Mouse (Mus musculus) T-cell, adult 66 days (primary cell): ENCODE data around the gene Tmem91. TPM values are rescaled to one million over a fixed set of nuclear protein-coding genes. Genes with fewer than 3 reads are reported as not detected.

Source experiments
- total RNA-seq, 2 experiments: library from RNA; stranded (reverse); gene quantifications; 3 replicates in 1 of 2; 4 replicates in 1 of 2; pipeline ENCODE4 v1.2.4; 2023

Gene Tmem91
- under 1 TPM in 1 of 2 experiments, not detected in 1; 0.35 TPM for total RNA-seq

DNA sequence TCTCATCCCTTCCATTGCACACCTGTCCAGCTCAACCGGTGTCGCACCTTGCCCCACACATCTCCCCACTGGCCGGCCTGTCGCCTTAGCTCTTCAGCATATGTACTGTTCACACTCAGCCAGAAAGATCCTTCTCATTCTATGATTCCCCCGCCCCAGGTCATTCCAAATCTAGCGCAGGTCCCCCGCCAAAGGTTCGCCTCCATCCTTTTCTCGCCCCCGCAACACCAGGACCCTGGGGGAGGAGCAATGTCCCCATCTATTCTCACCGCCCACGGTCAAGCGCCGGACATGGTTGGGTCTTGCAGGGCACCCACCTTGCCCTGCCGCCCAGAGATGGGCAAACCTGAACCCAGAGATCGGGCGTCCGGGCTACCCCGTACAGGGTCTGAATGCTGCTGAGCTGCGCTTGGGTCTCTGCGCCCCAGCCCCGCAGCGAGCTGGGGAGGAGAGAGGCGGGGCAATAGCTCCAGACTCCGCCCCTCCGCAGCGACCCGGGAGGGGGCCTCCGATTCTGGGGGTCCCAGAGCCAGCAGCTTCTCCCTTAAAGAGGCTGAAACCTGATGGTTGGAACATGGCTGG is at the start of gene Tmem91:
Tmem91 (minus strand) TSS at position 448 of the 582 bp plus-strand sequence.

DNA sequence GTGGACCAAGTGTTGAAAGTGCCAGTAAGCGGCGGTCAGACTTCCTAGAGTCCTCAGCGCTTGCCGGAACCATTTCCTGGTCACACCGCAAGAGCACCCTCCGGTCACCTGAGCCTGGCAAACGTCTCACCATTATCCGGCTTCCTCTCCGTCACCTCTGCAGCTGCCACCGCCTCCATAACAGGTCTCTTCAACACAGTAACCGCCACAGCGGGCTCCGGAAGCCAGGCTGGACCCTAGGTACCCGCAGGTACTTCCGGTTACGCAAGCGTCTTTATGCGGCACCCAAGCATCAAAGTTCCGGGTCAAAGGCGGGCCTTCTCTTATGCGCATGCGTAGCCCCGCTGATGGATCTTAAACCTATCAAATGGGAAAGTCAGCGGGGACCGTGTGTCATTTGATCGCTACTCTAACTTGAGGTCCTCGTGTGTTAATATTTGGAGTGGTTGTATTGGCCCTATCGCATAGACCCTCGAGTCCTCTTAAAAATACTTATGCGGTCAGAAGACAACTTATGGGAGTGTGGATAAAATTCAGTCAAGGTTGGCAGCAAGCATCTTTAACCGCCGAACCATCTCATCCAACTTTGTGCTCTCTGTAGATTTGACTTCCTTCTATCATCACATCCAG is 43.9 kb upstream of the Tmem91 start, which contains the start of gene Ccdc97:
Ccdc97 (minus strand) TSS at position 301 of the 630 bp plus-strand sequence.

GRCm38 (mm10) chr7:25686680-25687531 is 11.9 kb upstream of the Tmem91 start, which contains the start of gene Tgfb1:
Tgfb1 (plus strand) TSS chr7:25687002.

DNA sequence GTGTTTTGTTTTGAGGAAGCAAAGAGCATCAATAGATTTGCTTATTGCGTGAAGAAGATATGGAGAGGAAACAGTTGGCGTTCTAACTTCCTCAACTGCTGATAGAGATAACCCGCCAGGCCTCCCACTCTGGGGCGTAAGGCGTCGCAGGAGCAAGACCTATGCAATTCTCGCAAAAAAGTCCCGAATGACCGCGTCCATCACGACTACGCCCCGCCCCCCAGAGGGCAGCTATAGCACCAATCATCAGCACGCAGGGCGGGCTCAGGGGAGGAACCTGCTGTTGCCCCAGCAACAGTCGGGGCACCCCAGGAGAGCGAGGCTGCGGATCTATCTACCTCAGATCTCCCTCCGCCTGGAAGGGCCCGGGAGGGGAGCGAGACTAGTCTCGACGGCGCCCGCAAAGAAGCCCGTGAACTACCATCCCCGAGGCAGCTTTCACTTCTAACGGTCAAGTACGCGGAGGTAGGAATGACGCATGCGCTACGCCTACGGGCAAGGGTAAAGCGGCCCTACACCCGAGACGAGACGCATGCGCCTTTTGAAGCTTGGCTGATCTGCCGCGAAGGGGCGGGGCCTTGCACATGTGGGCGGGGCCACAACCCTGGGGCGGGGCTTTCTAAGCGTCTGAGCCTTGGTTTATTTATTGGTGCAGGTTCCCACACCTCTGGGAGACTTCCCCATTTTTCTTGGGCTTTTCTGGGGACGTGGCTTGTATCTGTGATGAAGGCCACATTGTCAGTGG is 5.7 kb upstream of the Tmem91 start, which contains the start of gene B9d2:
B9d2 (plus strand) TSS at position 267 of the 745 bp plus-strand sequence.

DNA sequence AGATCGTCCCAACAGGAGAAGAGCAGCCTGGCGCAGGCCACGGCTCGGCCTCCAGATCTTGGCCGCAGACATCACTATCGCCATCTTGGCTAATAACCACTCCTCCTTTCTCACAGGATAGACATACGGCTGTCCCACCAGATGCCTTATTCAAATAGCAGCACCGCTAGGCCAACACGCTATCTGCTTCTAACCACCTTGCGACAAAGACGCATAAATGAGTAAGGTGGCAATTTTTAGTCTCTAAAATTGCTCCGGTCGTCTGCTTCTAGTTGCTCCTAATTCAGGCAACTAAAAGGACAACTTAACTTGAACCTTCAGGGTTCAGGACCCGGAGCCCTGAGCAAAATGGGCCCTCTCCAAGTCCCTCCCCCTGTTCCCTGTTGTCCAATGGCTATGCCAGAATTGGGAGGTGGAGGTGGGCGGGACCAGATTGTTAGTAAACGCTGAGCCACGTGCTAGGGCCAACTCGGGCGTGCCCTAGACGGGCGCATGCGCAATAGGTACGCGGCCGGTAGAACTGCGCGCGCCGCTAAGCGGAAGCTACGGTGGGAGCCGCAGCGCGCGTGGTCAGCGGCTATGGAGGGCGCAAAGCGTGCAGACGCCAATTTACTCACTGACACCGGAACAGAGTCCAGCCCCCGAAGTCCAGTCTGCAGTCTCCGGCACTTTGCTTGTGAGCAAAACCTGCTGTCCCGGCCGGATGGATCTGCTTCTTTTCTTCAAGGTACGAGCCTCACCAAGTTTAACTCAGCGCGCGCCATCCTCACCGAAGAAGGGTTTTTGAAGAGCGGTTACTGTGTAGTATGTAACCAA is 16.1 kb downstream of the Tmem91 start, which contains the start of the genes Bckdha and Exosc5:
Bckdha (minus strand) TSS at position 325 of the 816 bp plus-strand sequence.
Exosc5 (plus strand) TSS at position 508 of the 816 bp plus-strand sequence.

GRCm38 (mm10) chr7:25626509-25627430 is 48.2 kb downstream of the Tmem91 start, which contains the start of gene B3gnt8:
B3gnt8 (plus strand) TSS chr7:25626654.

Other genes with a start within 250 kb of the Tmem91 start
- gene Ceacam1, start 197.6 kb downstream of the Tmem91 start, total RNA-seq, result under 1 TPM; 0.96 to 0.98 TPM
- not detected for gene Ceacam2, start 135.3 kb downstream of the Tmem91 start, total RNA-seq
- gene Erich4, start 59.3 kb downstream of the Tmem91 start, total RNA-seq, result under 1 TPM in 1 of 2 experiments, not detected in 1; 0.65 TPM
- gene Dmac2, start 55.8 kb downstream of the Tmem91 start, total RNA-seq, result 10 to 100 TPM; 61.9 to 63.2 TPM
- 1 to 10 TPM in 1 of 2 experiments, under 1 TPM in 1; 0.86 to 1.0 TPM for gene B3gnt8, start 48.5 kb downstream of the Tmem91 start, total RNA-seq
- gene Bckdha, start 16.2 kb downstream of the Tmem91 start, total RNA-seq, result 10 to 100 TPM; 23.2 to 24.9 TPM
- gene Exosc5, start 16.0 kb downstream of the Tmem91 start, total RNA-seq, result 10 to 100 TPM; 61.8 to 67.1 TPM
- 10 to 100 TPM; 24.0 to 24.8 TPM for gene B9d2, start 5.6 kb upstream of the Tmem91 start, total RNA-seq
- 100 to 1,000 TPM; 147 to 150 TPM for gene Tgfb1, start 11.8 kb upstream of the Tmem91 start, total RNA-seq
- gene Ccdc97, start 43.9 kb upstream of the Tmem91 start, total RNA-seq, result 100 to 1,000 TPM; 106 to 113 TPM
- 100 to 1,000 TPM; 223 to 229 TPM for gene Hnrnpul1, start 79.6 kb upstream of the Tmem91 start, total RNA-seq
- 1 to 10 TPM; 7.6 to 9.4 TPM for gene Axl, start 113.5 kb upstream of the Tmem91 start, total RNA-seq
- gene Cyp2s1, start 141.7 kb upstream of the Tmem91 start, total RNA-seq, result 10 to 100 TPM in 1 of 2 experiments, 1 to 10 TPM in 1; 8.5 to 11.1 TPM
- not detected for gene Cyp2b10, start 222.5 kb upstream of the Tmem91 start, total RNA-seq